9 mouse cellular contexts compared by ENCODE assay signal in genomic region chr10:118227629-118228028, GRCm38 (mm10). TPM values are rescaled to one million over a fixed set of nuclear protein-coding genes. Genes with fewer than 3 reads are reported as not detected.
"Had no signal": no experiment of that assay in that cellular context is flagged by ENCODE, and none has a peak within 500 bp of the region (broad histone marks: within the 10 kb centered on the region; RNA-seq: fewer than 3 reads in every experiment).

No protein-coding gene starts in this region.

RNA-seq across cellular contexts. Expression of gene Gm32717, which starts 13.0 kb away (rescaled TPM):
- total RNA-seq: liver, adult 2 months; megakaryocyte-erythroid progenitor cell, adult 5-6 weeks had no signal

RNA-seq across cellular contexts. Expression of gene Il22, which starts 22.9 kb away (rescaled TPM):
- total RNA-seq: left cerebral cortex, adult 2 months; left cerebral cortex, postnatal 10 days; left cerebral cortex, postnatal 14 days; left cerebral cortex, postnatal 25 days; left cerebral cortex, postnatal 36 days; left cerebral cortex, postnatal 4 days; liver, adult 2 months; megakaryocyte-erythroid progenitor cell, adult 5-6 weeks; midbrain, postnatal 0 days had no signal

RNA-seq across cellular contexts. Expression of gene Gm32802, which starts 30.9 kb away (rescaled TPM):
- total RNA-seq: liver, adult 2 months; megakaryocyte-erythroid progenitor cell, adult 5-6 weeks had no signal
